ENCODE assay signal across 9 mouse cellular contexts in genomic region chr19:60939954-60940379, GRCm38 (mm10). TPM values are rescaled to one million over a fixed set of nuclear protein-coding genes. Genes with fewer than 3 reads are reported as not detected.
DNase-seq lines count a peak whose midpoint lies in the region; ATAC-seq lines count a peak whose summit lies in the region.
"Had no signal": no experiment of that assay in that cellular context is flagged by ENCODE, and none has a peak within 500 bp of the region (broad histone marks: within the 10 kb centered on the region; RNA-seq: fewer than 3 reads in every experiment).

No protein-coding gene starts in this region.

- no peaks in the 10 kb centered on the region for H3K36me3 ChIP-seq in liver, embryonic 13.5 days
- no peaks in the 10 kb centered on the region for H3K36me3 ChIP-seq in liver, embryonic 11.5 days (ENCODE audit: control insufficient read depth, insufficient read depth, low read length)
- H3K36me3 ChIP-seq in heart, embryonic 16.5 days (ENCODE audit: control insufficient read depth, insufficient read depth), result 0 out of 2 replicates have a peak, but pooled peaks cover 2% of the 10 kb centered on the region
- H3K36me3 ChIP-seq: embryonic facial prominence, embryonic 12.5 days had no signal

- no peak overlapping the region for H3K9ac ChIP-seq in liver, embryonic 13.5 days
- no peak overlapping the region for H3K9ac ChIP-seq in liver, embryonic 11.5 days (ENCODE audit: low read depth, low read length)
- no peak overlapping the region for H3K9ac ChIP-seq in heart, embryonic 16.5 days (ENCODE audit: low read length)
- H3K9ac ChIP-seq: embryonic facial prominence, embryonic 12.5 days had no signal

- 18% methylated on average over 1 of the region's 1 CpGs for WGBS in liver, embryonic 13.5 days (ENCODE audit: insufficient replicate concordance)
- WGBS in liver, embryonic 11.5 days, result 19% methylated on average over 1 of the region's 1 CpGs
- 9% methylated on average over 1 of the region's 1 CpGs for whole genome bisulfite sequencing in heart, embryonic 16.5 days

- H3K4me1 ChIP-seq in liver, embryonic 13.5 days (replicated peaks), result peaks cover 7% of the 10 kb centered on the region
- no peaks in the 10 kb centered on the region for H3K4me1 ChIP-seq in liver, embryonic 11.5 days (replicated peaks; ENCODE audit: control insufficient read depth, insufficient read depth, low read length)
- H3K4me1 ChIP-seq in heart, embryonic 16.5 days (ENCODE audit: control insufficient read depth, insufficient read depth, low read length), result peaks cover 22% of the 10 kb centered on the region
- H3K4me1 ChIP-seq: embryonic facial prominence, embryonic 12.5 days had no signal

- H3K9me3 ChIP-seq in liver, embryonic 13.5 days (replicated peaks), result no peaks in the 10 kb centered on the region
- no peaks in the 10 kb centered on the region for H3K9me3 ChIP-seq in liver, embryonic 11.5 days (ENCODE audit: control insufficient read depth, low read length)
- H3K9me3 ChIP-seq in heart, embryonic 16.5 days (replicated peaks; ENCODE audit: control insufficient read depth, low read length), result no peaks in the 10 kb centered on the region
- H3K9me3 ChIP-seq: embryonic facial prominence, embryonic 12.5 days had no signal

- no peaks in the 10 kb centered on the region for H3K27me3 ChIP-seq in liver, embryonic 13.5 days
- H3K27me3 ChIP-seq in liver, embryonic 11.5 days (replicated peaks; ENCODE audit: control insufficient read depth, insufficient read depth, low read length), result no peaks in the 10 kb centered on the region
- H3K27me3 ChIP-seq in heart, embryonic 16.5 days (ENCODE audit: control insufficient read depth, insufficient read depth, low read length), result no peaks in the 10 kb centered on the region
- H3K27me3 ChIP-seq: embryonic facial prominence, embryonic 12.5 days had no signal

- 0 out of 2 replicates have a peak, but pooled peaks have one; percentile 20 for ATAC-seq in liver, embryonic 13.5 days (ENCODE audit: low read depth)
- ATAC-seq in liver, embryonic 11.5 days (replicated peaks; ENCODE audit: low FRiP score), result no peak; the same call in 1 of the 2 replicates
- peak; percentile 96 for ATAC-seq in heart, embryonic 16.5 days (replicated peaks; ENCODE audit: extremely low read depth, insufficient read depth, low FRiP score)
- ATAC-seq in megakaryocyte-erythroid progenitor cell, adult 5-6 weeks (replicated peaks; ENCODE audit: low FRiP score, low TSS enrichment, poor library complexity, severe bottlenecking), result peak; percentile 65; the same call in 1 of the 2 replicates

- H3K4me2 ChIP-seq in liver, embryonic 13.5 days, result no peak overlapping the region
- no peak overlapping the region for H3K4me2 ChIP-seq in liver, embryonic 11.5 days
- H3K4me2 ChIP-seq in heart, embryonic 16.5 days (ENCODE audit: low read depth, low read length), result no peak overlapping the region
- H3K4me2 ChIP-seq: embryonic facial prominence, embryonic 12.5 days had no signal

- H3K27ac ChIP-seq in liver, embryonic 13.5 days, result no peak overlapping the region
- no peak overlapping the region for H3K27ac ChIP-seq in liver, embryonic 11.5 days (ENCODE audit: low read depth, low read length)
- peak overlapping the region; percentile 93 for H3K27ac ChIP-seq in heart, embryonic 16.5 days (ENCODE audit: low read length)
- H3K27ac ChIP-seq: embryonic facial prominence, embryonic 12.5 days had no signal

- H3K4me3 ChIP-seq in liver, embryonic 13.5 days (replicated peaks), result no peak overlapping the region
- no peak overlapping the region for H3K4me3 ChIP-seq in liver, embryonic 11.5 days (ENCODE audit: low read depth, low read length)
- H3K4me3 ChIP-seq in heart, embryonic 16.5 days (ENCODE audit: low read length), result no peak overlapping the region
- H3K4me3 ChIP-seq: embryonic facial prominence, embryonic 12.5 days had no signal

- DNase-seq in liver, embryonic 13.5 days, result no peak
- no peak for DNase-seq in liver, embryonic 11.5 days (ENCODE audit: low spot score)
- peak; percentile 85 for DNase-seq in brain, adult 2 months (ENCODE audit: low read depth, low spot score)
- no peak for DNase-seq in cerebellum, adult 18-20 months
- no peak for DNase-seq in right cerebral cortex, postnatal 10 days (ENCODE audit: low spot score in 2 of 2)
- no peak for DNase-seq in urinary bladder, postnatal 25 days (ENCODE audit: low spot score)

RNA-seq across cellular contexts. Expression of gene Grk5, which starts 50.4 kb away (rescaled TPM):
- 0.47 and 0.96 TPM in 2 replicates for polyA plus RNA-seq in liver, embryonic 13.5 days (2015; fragmentation: Nextera tagmentation; extraction: Ambion mirVana)
- polyA plus RNA-seq in liver, embryonic 11.5 days (2014; fragmentation: Nextera tagmentation; extraction: Ambion mirVana), result 2.1 and 2.9 TPM in 2 replicates
- 3.5 and 3.6 TPM in 2 replicates for polyA plus RNA-seq in heart, embryonic 16.5 days (2015; fragmentation: Nextera tagmentation; extraction: Ambion mirVana)
- 1.4 and 1.9 TPM in 2 replicates for total RNA-seq in megakaryocyte-erythroid progenitor cell, adult 5-6 weeks (2014; fragmentation: Nextera tagmentation)
- total RNA-seq in megakaryocyte-erythroid progenitor cell, adult 5-6 weeks (2017), result 2.1 and 4.0 TPM in 2 replicates
